Mouse (Mus musculus) liver, adult 2 months (tissue): ENCODE measurements at regions not wholly inside any gene's neighbourhood (a gene's known extent, or its start where the extent isn't known, plus 50 kb on each side); places are given as distances from the start of the nearest gene placed in this dataset.

Experiments used
- CTCF ChIP-seq: fragments of 200-500 bp; IDR thresholded peaks from 2 replicates; pipeline ENCODE4 v1.5.1; 2011; ENCODE audit warnings: low read depth, low read length, control low read depth
- POLR2A ChIP-seq: fragments of 200-500 bp; IDR thresholded peaks from 2 replicates; pipeline ENCODE4 v1.6.1; 2011; ENCODE audit warnings: low read length, control low read depth; ENCODE audit not compliant: insufficient read depth; ENCODE audit errors: extremely low read depth

DNA sequence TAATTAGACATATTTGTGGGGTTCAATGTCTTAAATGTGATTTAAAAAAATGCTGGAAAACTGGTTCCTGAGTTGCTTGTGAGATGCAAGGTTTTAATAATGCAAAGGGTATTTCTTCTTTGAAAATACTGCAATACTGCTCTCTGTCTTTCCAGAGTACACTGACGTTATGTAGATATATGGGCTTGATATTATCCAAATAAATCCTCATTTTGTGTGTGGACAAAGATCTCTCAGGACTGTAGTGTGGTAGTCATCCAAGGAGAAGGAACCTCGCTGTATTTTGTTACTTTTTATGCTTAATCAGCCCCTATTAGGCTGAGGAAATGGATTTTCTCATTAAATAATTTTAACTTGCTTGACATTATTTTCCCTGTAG lies 139.2 kb upstream of the Slco6d1 start:
- no peak for TF ChIP-seq POLR2A
- TF ChIP-seq CTCF, result no peak
